Mouse (Mus musculus) hindbrain, embryonic 16.5 days (tissue): ENCODE measurements at regions not wholly inside any gene's neighbourhood (a gene's known extent, or its start where the extent isn't known, plus 50 kb on each side); places are given as distances from the start of the nearest gene placed in this dataset.
A peak's percentile ranks its signal among the peaks of the same experiment; 100 is the strongest.

Experiments
- ATAC-seq: fragments of 200-750 bp; cut with Nextera tagmentation; 2 replicates; pipeline ENCODE4 v1.8.0; 2017; ENCODE audit warnings: moderate TSS enrichment, moderate library complexity
- H3K27ac ChIP-seq: fragments of 300-500 bp; sonication (generic); 2 replicates; pipeline ENCODE4 v1.5.1; 2014; ENCODE audit warnings: low read depth, mild to moderate bottlenecking, control low read depth, low read length, moderate library complexity
- H3K27me3 ChIP-seq: fragments of 300-500 bp; sonication (generic); replicated peaks from 2 replicates; pipeline ENCODE4 v1.6.1; 2014; ENCODE audit warnings: low read length; ENCODE audit not compliant: control insufficient read depth, insufficient read depth
- H3K36me3 ChIP-seq: fragments of 300-500 bp; sonication (generic); 2 replicates; pipeline ENCODE4 v1.6.1; 2014; ENCODE audit warnings: mild to moderate bottlenecking, low read length, moderate library complexity, mixed read lengths; ENCODE audit not compliant: control insufficient read depth, insufficient read depth
- H3K4me1 ChIP-seq: fragments of 300-500 bp; sonication (generic); 2 replicates; pipeline ENCODE4 v1.6.1; 2014; ENCODE audit warnings: low read depth, low read length; ENCODE audit not compliant: control insufficient read depth, insufficient read depth
- H3K4me2 ChIP-seq: fragments of 300-500 bp; sonication (generic); 2 replicates; pipeline ENCODE4 v1.6.1; 2014; ENCODE audit warnings: mild to moderate bottlenecking, low read length, control low read depth, moderate library complexity
- H3K4me3 ChIP-seq: fragments of 300-500 bp; sonication (generic); 2 replicates; pipeline ENCODE4 v1.5.1; 2014; ENCODE audit warnings: mild to moderate bottlenecking, low read length, control low read depth, moderate library complexity
- H3K9ac ChIP-seq: fragments of 300-500 bp; sonication (generic); 2 replicates; pipeline ENCODE4 v1.6.1; 2014; ENCODE audit warnings: low read depth, mild to moderate bottlenecking, control low read depth, low read length, moderate library complexity
- H3K9me3 ChIP-seq: fragments of 300-500 bp; sonication (generic); 2 replicates; pipeline ENCODE4 v1.6.1; 2014; ENCODE audit warnings: mild to moderate bottlenecking, low read length, moderate library complexity; ENCODE audit not compliant: control insufficient read depth
- WGBS: fragments of 180-500 bp; shearing (Covaris S2); extraction: QIAGEN DNeasy Blood & Tissue Kit; methylation state at CpG from one replicate; pipeline ENCODE4 v1.1.7; 2014; 5-methylcytosine and 5-hydroxymethylcytosine counted together

DNA sequence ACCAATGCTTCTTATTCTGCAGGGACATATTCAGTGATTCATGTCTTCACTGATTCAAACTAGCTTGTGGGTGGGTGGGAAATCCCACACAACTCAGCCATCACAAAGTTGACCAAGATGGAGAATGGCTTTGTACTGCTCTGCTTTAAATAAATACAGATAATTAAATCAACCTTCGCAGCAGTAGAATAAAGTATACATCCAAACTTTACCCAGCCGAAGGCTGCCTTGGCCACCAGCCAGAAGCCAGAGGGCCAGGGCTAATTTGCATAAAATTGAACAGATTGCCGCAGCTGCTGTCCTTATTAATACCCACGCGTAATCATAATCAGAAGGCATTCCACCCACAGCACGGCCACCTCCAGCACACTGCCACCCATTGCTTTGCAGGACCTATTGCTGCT, 623.8 kb upstream of the Fam241a start:
- no peak overlapping the region for H3K9ac ChIP-seq
- no peak overlapping the region for H3K27ac ChIP-seq
- no peaks in the 10 kb centered on the region for H3K27me3 ChIP-seq
- peak overlapping the region; percentile 46 for H3K4me2 ChIP-seq
- ATAC-seq = peak; percentile 77
- WGBS = 19% methylated on average over 6 of the region's 6 CpGs
- H3K4me1 ChIP-seq = peaks cover 4% of the 10 kb centered on the region; the same call in 1 of the 2 replicates
- no peaks in the 10 kb centered on the region for H3K36me3 ChIP-seq
- H3K9me3 ChIP-seq = no peaks in the 10 kb centered on the region
- H3K4me3 ChIP-seq = peak overlapping the region; percentile 15

DNA sequence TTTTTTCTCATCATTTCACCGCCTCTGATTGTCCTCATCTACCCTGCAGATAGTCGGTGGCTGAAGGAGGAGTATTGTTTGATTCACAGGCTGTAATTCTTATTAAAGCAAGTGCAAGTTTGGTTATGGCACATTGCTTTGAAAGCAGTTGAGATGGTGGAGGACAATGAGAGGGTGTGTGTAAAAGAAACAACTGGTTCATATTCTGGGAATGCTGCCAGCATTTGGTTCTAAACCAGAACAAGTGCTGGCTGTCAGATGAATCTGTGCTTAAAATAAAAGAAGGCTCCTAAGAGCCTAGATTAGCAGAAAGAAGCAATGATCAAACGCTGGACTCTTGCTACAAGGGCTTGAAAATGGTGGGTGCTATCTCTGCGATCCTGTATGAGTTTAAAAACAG, 622.7 kb upstream of the Fam241a start:
- Histone ChIP-seq H3K27ac (no peak overlapping the region), H3K27me3 (no peaks in the 10 kb centered on the region), H3K9me3 (no peaks in the 10 kb centered on the region), H3K36me3 (no peaks in the 10 kb centered on the region), H3K9ac (no peak overlapping the region), H3K4me2 (no peak overlapping the region), H3K4me1 (peaks cover 4% of the 10 kb centered on the region; the same call in 1 of the 2 replicates), H3K4me3 (no peak overlapping the region)
- ATAC-seq = no peak
- 57% methylated on average over 4 of the region's 4 CpGs for WGBS

DNA sequence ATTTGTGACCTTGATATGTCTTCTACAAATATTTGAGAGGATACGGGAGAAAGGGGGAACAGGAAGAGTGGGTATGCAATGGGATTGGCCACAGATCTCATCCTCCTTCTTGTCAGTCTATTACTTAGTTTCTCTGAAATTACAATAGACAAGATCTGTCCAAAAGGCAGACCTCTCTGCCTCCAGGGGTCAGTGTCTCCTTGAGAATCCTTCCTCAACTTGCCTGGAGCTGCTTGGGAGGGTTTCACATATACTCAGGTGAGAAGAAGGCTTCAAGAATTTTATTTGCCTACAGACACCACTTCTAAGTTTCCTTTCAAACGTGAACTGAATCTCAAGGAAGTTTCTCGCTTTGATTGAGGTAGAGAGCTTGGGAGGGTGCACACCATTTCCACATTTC, 575.0 kb upstream of the Fam241a start:
- Histone ChIP-seq H3K27ac (no peak overlapping the region), H3K4me1 (no peaks in the 10 kb centered on the region), H3K9me3 (no peaks in the 10 kb centered on the region), H3K36me3 (no peaks in the 10 kb centered on the region), H3K9ac (no peak overlapping the region), H3K4me2 (no peak overlapping the region), H3K4me3 (no peak overlapping the region), H3K27me3 (no peaks in the 10 kb centered on the region)
- ATAC-seq = no peak; the same call in 1 of the 2 replicates
- WGBS = 69% methylated on average over 3 of the region's 3 CpGs

DNA sequence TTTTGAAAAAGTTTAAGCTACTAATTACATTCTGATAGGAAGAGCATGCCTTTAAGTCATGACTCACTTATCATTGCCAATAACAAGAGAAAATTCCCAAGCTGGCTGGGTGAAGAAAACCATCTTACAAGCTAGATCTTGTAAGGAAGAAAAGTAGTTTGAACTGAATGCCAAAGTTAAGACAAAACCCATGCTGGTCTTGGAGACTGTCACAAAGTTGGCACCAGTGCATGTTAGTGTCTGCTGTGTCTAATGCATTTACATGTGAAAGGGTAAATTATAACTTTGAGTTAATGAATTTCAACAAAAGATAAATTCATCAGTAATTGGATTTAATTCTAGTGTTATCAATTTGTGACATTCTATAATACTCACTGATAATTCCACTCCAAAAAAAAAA, 533.6 kb upstream of the Fam241a start:
- Histone ChIP-seq H3K9me3 (no peaks in the 10 kb centered on the region), H3K4me1 (no peaks in the 10 kb centered on the region), H3K4me3 (no peak overlapping the region), H3K27ac (no peak overlapping the region), H3K36me3 (no peaks in the 10 kb centered on the region), H3K4me2 (no peak overlapping the region), H3K9ac (no peak overlapping the region), H3K27me3 (no peaks in the 10 kb centered on the region)
- ATAC-seq = no peak

DNA sequence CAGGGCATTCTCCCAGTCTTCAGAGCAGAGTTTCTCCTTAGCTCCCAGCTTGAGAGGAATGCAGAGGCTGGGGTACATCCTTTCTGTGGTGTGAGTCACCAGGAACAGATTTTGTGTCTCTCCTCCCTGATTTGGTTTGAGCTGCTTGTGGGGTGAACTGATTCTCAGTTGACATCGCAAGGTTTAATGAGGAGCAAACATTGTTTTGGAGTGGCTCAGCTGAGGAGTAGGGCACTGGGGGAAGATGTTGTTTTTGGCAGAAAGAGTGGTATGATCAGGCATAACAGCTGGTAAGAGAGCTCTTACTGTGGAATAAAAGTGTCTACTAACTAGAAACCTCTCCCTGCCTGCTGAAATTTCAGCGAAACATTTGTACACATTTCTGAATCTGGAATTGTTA, 519.4 kb upstream of the Fam241a start:
- Histone ChIP-seq H3K27ac (no peak overlapping the region), H3K4me1 (no peaks in the 10 kb centered on the region), H3K4me2 (no peak overlapping the region), H3K4me3 (no peak overlapping the region), H3K36me3 (no peaks in the 10 kb centered on the region), H3K27me3 (no peaks in the 10 kb centered on the region), H3K9me3 (no peaks in the 10 kb centered on the region), H3K9ac (no peak overlapping the region)
- 76% methylated on average over 2 of the region's 2 CpGs for WGBS
- no peak for ATAC-seq

DNA sequence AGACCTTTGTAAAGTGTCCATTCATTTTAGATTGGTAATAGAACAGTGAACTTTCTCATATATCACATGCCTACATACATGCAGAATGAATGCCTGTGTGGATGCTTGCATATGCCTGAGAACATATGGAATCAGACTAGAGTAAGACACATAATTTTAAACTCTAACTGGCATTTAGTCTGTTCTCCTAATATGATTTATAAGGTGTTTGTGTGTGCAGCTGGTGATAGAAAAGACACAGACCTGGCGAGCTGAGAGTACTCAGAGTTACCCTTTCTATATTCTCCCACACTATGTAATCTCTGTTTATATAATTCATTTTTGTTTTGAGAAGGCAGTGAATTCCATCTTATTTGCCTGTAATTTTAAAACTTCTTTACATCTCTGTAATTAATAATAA, 517.4 kb upstream of the Fam241a start:
- H3K4me2 ChIP-seq = no peak overlapping the region
- no peak overlapping the region for H3K4me3 ChIP-seq
- WGBS = 83% methylated on average over 1 of the region's 1 CpGs
- H3K27me3 ChIP-seq = no peaks in the 10 kb centered on the region
- no peak overlapping the region for H3K27ac ChIP-seq
- H3K4me1 ChIP-seq = no peaks in the 10 kb centered on the region
- ATAC-seq = no peak
- no peak overlapping the region for H3K9ac ChIP-seq
- no peaks in the 10 kb centered on the region for H3K9me3 ChIP-seq
- no peaks in the 10 kb centered on the region for H3K36me3 ChIP-seq

DNA sequence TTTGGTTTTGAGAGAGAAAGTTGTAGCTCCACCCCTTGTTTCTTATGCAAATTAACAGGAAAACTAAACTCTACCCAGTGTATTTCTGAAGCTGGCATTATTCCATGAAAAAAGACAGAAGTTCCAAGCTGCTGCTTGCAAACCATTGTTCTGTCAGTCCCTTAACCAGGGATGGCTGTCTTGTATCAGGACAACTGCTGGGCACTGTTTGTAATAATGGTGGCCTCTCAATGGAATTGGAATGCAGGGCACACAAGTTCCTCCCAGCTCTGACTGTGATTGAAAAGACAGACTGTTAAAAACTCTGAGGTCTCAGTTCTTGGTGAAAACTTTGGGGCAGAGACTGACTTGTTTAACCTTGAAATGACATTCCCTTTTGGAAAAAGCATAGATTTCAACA, 516.0 kb upstream of the Fam241a start:
- Histone ChIP-seq H3K27ac (no peak overlapping the region), H3K4me3 (no peak overlapping the region), H3K4me1 (no peaks in the 10 kb centered on the region), H3K36me3 (no peaks in the 10 kb centered on the region), H3K4me2 (no peak overlapping the region), H3K9ac (no peak overlapping the region), H3K27me3 (no peaks in the 10 kb centered on the region), H3K9me3 (no peaks in the 10 kb centered on the region)
- ATAC-seq = no peak

DNA sequence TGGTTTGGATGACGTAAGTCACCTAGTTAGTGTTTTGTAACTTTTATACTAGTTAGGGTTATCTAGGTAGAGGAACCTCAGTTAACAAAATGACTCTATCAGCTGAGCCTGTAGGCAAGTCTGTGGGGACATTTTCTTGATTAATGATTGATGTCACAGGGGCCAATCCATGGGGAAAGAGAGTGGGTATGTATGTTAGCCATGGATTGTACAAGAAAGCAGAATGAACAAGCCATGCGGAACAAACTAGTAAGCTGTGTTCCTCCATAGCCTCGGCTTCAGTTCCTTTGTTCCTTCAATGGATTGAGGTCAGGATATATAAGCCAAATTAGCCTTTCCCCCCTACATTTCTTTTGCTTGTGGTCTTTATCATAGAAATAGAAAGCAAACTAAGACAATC, 498.7 kb upstream of the Fam241a start:
- H3K4me1 ChIP-seq = no peaks in the 10 kb centered on the region
- 77% methylated on average over 3 of the region's 3 CpGs for WGBS
- no peak overlapping the region for H3K9ac ChIP-seq
- H3K4me2 ChIP-seq = no peak overlapping the region
- no peaks in the 10 kb centered on the region for H3K27me3 ChIP-seq
- H3K4me3 ChIP-seq = no peak overlapping the region
- H3K36me3 ChIP-seq = no peaks in the 10 kb centered on the region
- ATAC-seq = no peak
- H3K9me3 ChIP-seq = no peaks in the 10 kb centered on the region
- no peak overlapping the region for H3K27ac ChIP-seq

DNA sequence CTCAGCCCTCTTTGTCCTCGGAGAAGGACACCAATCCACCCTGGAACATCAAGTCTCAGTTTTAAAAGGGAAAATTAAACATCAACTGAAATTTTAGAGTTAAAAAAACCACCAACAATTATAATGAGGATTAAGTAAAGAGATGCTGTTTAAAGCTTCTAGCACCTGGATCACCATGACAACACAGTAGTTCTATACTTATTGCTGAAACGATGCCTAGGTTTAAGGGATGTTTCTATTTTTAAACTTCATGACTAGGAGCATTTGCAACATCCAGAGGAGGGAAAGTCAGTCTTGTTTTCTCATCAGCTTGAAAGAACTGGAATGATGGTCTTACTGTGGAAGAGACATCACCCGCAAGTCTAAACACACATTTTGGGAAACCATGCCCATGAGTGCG, 484.5 kb upstream of the Fam241a start:
- H3K9ac ChIP-seq = no peak overlapping the region
- no peak overlapping the region for H3K27ac ChIP-seq
- no peaks in the 10 kb centered on the region for H3K4me1 ChIP-seq
- H3K27me3 ChIP-seq = no peaks in the 10 kb centered on the region
- H3K4me2 ChIP-seq = no peak overlapping the region
- no peak for ATAC-seq
- no peaks in the 10 kb centered on the region for H3K9me3 ChIP-seq
- no peak overlapping the region for H3K4me3 ChIP-seq
- H3K36me3 ChIP-seq = no peaks in the 10 kb centered on the region
- WGBS = 91% methylated on average over 4 of the region's 4 CpGs

DNA sequence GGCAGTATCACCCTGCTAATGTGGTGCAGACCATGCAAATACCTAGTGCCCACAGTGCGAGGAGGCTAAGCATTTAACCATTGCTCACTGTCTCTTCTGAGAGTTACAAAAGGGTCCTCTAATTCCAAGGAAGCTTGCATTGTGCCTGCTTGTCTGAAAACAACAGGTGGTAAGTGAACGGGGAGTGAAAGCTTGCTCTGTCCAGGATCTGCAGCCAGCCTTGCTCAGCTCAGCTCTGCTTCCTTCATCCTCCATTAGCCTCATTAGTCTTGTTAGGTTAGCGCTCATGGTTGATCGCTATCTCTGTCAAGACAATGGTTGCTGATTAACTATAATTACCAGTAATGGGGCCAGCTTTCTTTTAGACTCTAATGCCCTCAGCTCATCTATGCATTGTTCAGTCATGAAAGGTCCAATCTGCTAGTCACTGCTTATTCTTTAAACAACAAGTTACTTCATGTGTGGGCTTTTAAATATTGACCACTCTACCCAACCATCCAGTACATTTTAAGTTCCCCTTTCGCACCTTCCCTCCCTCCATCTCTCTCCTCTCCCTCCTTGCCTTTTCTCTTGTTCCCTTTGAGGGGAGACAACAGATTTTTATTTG, 473.5 kb upstream of the Fam241a start:
- no peaks in the 10 kb centered on the region for H3K9me3 ChIP-seq
- no peak for ATAC-seq
- H3K4me1 ChIP-seq = no peaks in the 10 kb centered on the region
- H3K27me3 ChIP-seq = no peaks in the 10 kb centered on the region
- no peak overlapping the region for H3K27ac ChIP-seq
- H3K9ac ChIP-seq = no peak overlapping the region
- no peak overlapping the region for H3K4me2 ChIP-seq
- H3K4me3 ChIP-seq = no peak overlapping the region
- 20% methylated on average over 5 of the region's 5 CpGs for WGBS
- H3K36me3 ChIP-seq = no peaks in the 10 kb centered on the region
